Mouse (Mus musculus) layer of hippocampus, adult 8-10 months (tissue): ENCODE data around the gene Lig3. TPM values are rescaled to one million over a fixed set of nuclear protein-coding genes. Genes with fewer than 3 reads are reported as not detected.

Experiments used
- total RNA-seq, 4 experiments: library from RNA; stranded (reverse); gene quantifications; 2 replicates each; pipeline ENCODE4 v1.2.4; 2022

Lig3 gene
- total RNA-seq, 4 experiments from 2014 or later, result 23.9 to 31.5 (median 26.7) TPM

Other genes with a start within 250 kb of the Lig3 start
- under 1 TPM; 0.26 to 0.48 (median 0.39) TPM for gene Cct6b, start 16.8 kb upstream of the Lig3 start, total RNA-seq
- gene Zfp830, start 16.8 kb upstream of the Lig3 start, total RNA-seq, result 10 to 100 TPM; 11.3 to 15.8 (median 14.8) TPM
- 10 to 100 TPM; 12.1 to 16.0 (median 14.8) TPM for gene Rffl, start 90.1 kb downstream of the Lig3 start, total RNA-seq
- gene Rad51d, start 109.5 kb downstream of the Lig3 start, total RNA-seq, result 10 to 100 TPM; 15.1 to 18.6 (median 17.1) TPM
- not detected for gene Fndc8, start 111.0 kb downstream of the Lig3 start, total RNA-seq
- gene Nle1, start 127.3 kb downstream of the Lig3 start, total RNA-seq, result 10 to 100 TPM; 39.5 to 51.7 (median 46.7) TPM
- gene Unc45b, start 129.4 kb downstream of the Lig3 start, total RNA-seq, result 1 to 10 TPM; 1.2 to 2.6 (median 1.6) TPM
- 1 to 10 TPM; 4.1 to 6.8 (median 5.0) TPM for gene Slfn5, start 170.2 kb downstream of the Lig3 start, total RNA-seq
- gene Slfn9, start 210.7 kb downstream of the Lig3 start, total RNA-seq, result 1 to 10 TPM in 2 of 4 experiments, under 1 TPM in 2; 0.23 to 1.7 (median 0.92) TPM
- 1 to 10 TPM in 2 of 4 experiments, under 1 TPM in 2; 0.23 to 2.6 (median 1.1) TPM for gene Slfn8, start 239.7 kb downstream of the Lig3 start, total RNA-seq